Mouse (Mus musculus): ENCODE data around the gene Tsc22d2.

Tsc22d2 gene

GRCm38 (mm10) chr3:58513483-58513882 lies 99.0 kb downstream of the Tsc22d2 start:
- no peak for DNase-seq (ENCODE audit: low read depth, low spot score)

GRCm38 (mm10) chr3:58515947-58516601 lies 101.6 kb downstream of the Tsc22d2 start:
- no peak for DNase-seq (ENCODE audit: low read depth, low spot score)

Data from retina, postnatal 7 days (tissue).